Mouse (Mus musculus) embryonic facial prominence, embryonic 12.5 days (tissue): Measurements from ENCODE around the gene Gimap8. TPM values are rescaled to one million over a fixed set of nuclear protein-coding genes. Genes with fewer than 3 reads are reported as not detected.

Source experiments
- ATAC-seq: fragments of 200-750 bp; cut with Nextera tagmentation; 2 replicates; pipeline ENCODE4 v1.8.0; 2017; ENCODE audit not compliant: insufficient number of reproducible peaks, insufficient read depth, low FRiP score, low TSS enrichment
- H3K27ac ChIP-seq: fragments of 300-500 bp; sonication (generic); 2 replicates; pipeline ENCODE4 v1.5.1; 2016; ENCODE audit warnings: mild to moderate bottlenecking
- H3K27me3 ChIP-seq: fragments of 300-500 bp; sonication (generic); 2 replicates; pipeline ENCODE4 v1.6.1; 2016; ENCODE audit warnings: mild to moderate bottlenecking, moderate library complexity
- H3K36me3 ChIP-seq: fragments of 300-500 bp; sonication (generic); 2 replicates; pipeline ENCODE4 v1.6.1; 2016; ENCODE audit warnings: mild to moderate bottlenecking
- H3K4me1 ChIP-seq: fragments of 300-500 bp; sonication (generic); 2 replicates; pipeline ENCODE4 v1.6.1; 2016
- H3K4me2 ChIP-seq: fragments of 300-500 bp; sonication (generic); replicated peaks from 2 replicates; pipeline ENCODE4 v1.6.1; 2016; ENCODE audit warnings: mild to moderate bottlenecking, moderate library complexity
- H3K4me3 ChIP-seq: fragments of 300-500 bp; sonication (generic); 2 replicates; pipeline ENCODE4 v1.5.1; 2016; ENCODE audit warnings: mild to moderate bottlenecking
- H3K9ac ChIP-seq: fragments of 300-500 bp; sonication (generic); 2 replicates; pipeline ENCODE4 v1.6.1; 2016; ENCODE audit warnings: mild to moderate bottlenecking, moderate library complexity
- H3K9me3 ChIP-seq: fragments of 300-500 bp; sonication (generic); 2 replicates; pipeline ENCODE4 v1.6.1; 2016; ENCODE audit warnings: mild to moderate bottlenecking, moderate library complexity
- WGBS: fragments of 180-500 bp; shearing (Covaris S2); methylation state at CpG from one replicate; pipeline ENCODE4 v1.1.7; 2016; 5-methylcytosine and 5-hydroxymethylcytosine counted together
- polyA plus RNA-seq: library from polyadenylated mRNA; unstranded; fragments of >200 nt; fragmentation: Nextera tagmentation; extraction: Ambion mirVana; gene quantifications from 2 replicates; pipeline ENCODE4 v1.2.1, GENCODE M21; 2016

Gene Gimap8
- polyA plus RNA-seq, 1 experiment from 2014 or later = 0.74 TPM

- Histone ChIP-seq H3K9me3 (no peaks in the 10 kb centered on the region), H3K4me2 (no peak overlapping the region), H3K4me3 (no peak overlapping the region), H3K27me3 (no peaks in the 10 kb centered on the region), H3K9ac (no peak overlapping the region), H3K4me1 (no peaks in the 10 kb centered on the region), H3K36me3 (no peaks in the 10 kb centered on the region), H3K27ac (no peak overlapping the region)
- no peak for ATAC-seq
Measured at GRCm38 (mm10) chr6:48668022-48668421, 21.0 kb downstream of the Gimap8 start.

DNA sequence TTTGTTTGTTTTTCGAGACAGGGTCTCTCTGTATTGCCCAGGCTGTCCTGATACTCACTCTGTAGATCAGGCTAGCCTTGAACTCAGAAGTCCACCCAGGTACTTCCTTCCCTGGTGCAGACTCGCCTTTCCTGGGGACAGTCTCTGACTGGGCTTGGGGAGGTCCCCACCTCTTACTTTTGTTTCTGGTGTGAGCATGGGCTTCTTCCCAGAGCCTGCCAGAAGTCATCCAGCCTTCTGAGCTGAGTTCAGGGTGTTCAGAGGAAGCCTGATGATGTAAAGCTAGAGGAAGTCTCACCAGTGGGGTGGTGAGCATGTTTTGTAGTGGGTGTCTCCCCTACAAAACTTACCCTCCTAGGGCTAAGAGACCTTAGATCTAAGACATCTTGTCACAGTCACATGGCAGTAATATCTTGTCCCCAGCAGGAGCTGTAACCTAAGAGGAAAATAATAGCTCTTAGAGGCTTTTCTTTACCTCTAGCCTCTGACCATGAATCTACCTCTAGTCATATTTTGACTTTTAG lies 22.5 kb downstream of the Gimap8 start:
- H3K4me3 ChIP-seq = no peak overlapping the region
- no peaks in the 10 kb centered on the region for H3K36me3 ChIP-seq
- no peak overlapping the region for H3K4me2 ChIP-seq
- no peak overlapping the region for H3K9ac ChIP-seq
- 53% methylated on average over 2 of the region's 2 CpGs for WGBS
- no peaks in the 10 kb centered on the region for H3K27me3 ChIP-seq
- no peak for ATAC-seq
- no peak overlapping the region for H3K27ac ChIP-seq
- no peaks in the 10 kb centered on the region for H3K9me3 ChIP-seq
- H3K4me1 ChIP-seq = no peaks in the 10 kb centered on the region

DNA sequence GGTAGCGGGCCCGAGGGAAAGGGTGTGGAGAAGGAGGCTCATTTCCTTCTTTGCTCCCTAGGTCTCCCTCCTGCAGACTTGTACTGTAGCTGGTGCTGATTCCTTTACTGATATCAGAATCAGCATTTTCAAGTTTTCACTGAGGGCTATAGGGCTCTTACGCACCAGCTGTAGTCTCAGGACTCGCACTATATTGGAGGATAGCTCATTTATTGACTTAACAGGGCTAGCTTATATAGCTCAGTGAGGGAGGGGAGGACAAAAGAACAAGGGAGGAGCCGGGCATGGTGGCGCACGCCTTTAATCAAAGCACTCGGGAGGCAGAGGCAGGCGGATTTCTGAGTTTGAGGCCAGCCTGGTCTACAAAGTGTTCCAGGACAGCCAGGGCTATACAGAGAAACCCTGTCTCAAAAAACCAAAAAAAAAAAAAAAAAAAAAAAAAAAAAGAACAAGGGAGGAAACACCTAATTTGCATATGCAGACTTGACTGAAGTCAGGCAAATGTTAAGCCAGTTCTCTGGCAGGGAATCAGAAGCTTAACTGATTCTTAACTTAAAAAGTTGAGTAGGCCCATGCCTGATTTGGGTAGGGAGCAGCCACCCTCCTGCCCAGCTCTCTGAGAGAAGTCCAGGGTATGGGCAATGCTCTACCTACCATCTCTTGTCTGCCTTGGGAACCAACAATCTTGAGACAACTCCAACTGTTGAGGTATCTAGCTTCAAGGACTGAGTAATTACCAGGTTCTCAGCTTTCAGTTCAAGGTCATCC lies 27.4 kb downstream of the Gimap8 start:
- Histone ChIP-seq H3K9me3 (no peaks in the 10 kb centered on the region), H3K4me2 (no peak overlapping the region), H3K27ac (no peak overlapping the region), H3K9ac (no peak overlapping the region), H3K27me3 (no peaks in the 10 kb centered on the region), H3K4me1 (no peaks in the 10 kb centered on the region; the same call in 1 of the 2 replicates), H3K36me3 (no peaks in the 10 kb centered on the region), H3K4me3 (no peak overlapping the region)
- no peak for ATAC-seq
- 92% methylated on average over 9 of the region's 9 CpGs for WGBS

GRCm38 (mm10) chr6:48675400-48675930 lies 28.4 kb downstream of the Gimap8 start:
- no peaks in the 10 kb centered on the region for H3K27me3 ChIP-seq
- H3K4me2 ChIP-seq = peak overlapping the region; percentile 45
- no peaks in the 10 kb centered on the region for H3K36me3 ChIP-seq
- no peak overlapping the region for H3K9ac ChIP-seq
- no peaks in the 10 kb centered on the region; the same call in 1 of the 2 replicates for H3K4me1 ChIP-seq
- 40% methylated on average over 10 of the region's 10 CpGs for WGBS
- peak overlapping the region; percentile 27 for H3K4me3 ChIP-seq
- no peaks in the 10 kb centered on the region for H3K9me3 ChIP-seq
- no peak for ATAC-seq
- no peak overlapping the region for H3K27ac ChIP-seq

DNA sequence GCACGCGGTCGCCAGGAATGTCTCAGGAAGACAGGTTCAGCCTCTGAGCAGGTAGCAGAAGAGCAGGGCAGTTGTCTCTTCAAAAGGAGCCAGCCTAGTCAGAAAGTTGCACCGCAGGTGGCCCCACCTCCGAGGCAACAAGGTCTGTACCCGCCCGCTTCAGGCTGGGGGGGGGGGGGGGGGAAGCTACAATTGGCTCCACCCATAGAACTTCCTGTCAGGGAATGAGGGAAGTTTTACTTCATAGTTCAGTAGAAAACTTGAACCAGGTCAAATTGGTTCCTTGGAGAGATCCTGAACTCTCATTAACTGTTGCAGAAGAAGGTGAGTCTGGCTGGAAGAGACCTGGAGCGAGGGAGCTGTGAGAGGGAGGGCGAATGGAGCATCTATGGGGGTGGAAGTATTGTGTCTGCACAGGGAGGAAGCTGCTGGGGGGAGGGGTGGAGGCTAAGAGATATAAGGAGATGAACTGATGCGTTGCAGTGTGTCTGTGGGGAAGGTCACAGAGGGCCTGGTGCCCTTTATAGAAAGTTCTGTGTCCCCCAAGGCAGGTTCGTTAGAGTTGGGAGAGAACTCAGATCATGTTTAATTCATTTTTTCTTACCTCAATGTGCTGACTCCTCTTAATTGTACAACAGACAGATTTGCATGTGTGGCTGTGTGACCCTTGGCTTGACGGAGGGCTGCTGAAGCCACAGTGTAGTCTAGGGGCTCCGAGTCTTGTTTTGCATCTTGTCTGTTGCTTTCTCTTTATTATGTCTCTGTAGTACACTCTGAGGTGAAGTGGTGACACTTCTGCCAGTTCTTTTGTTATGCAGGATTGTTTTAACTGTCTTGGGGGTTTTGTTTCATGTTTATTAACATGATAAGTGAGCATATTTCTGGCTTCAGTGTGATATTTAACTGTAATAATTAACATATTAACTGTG lies 29.2 kb downstream of the Gimap8 start, which contains the start of gene Gimap9:
TSS of gene Gimap9 (plus strand) at position 199 of the 929 bp plus-strand sequence.
- peak within 1 kb of the TSS; percentile 45 for H3K4me2 ChIP-seq
- ATAC-seq = no peak
- peak within 1 kb of the TSS; percentile 27 for H3K4me3 ChIP-seq
- H3K36me3 ChIP-seq = no peaks in the 10 kb centered on the region
- no peaks in the 10 kb centered on the region; the same call in 1 of the 2 replicates for H3K4me1 ChIP-seq
- WGBS = 18% methylated on average over 13 of the region's 13 CpGs
- 0 out of 2 replicates have a peak within 1 kb of the TSS, but pooled peaks have one; percentile 11 for H3K9ac ChIP-seq
- no peaks in the 10 kb centered on the region for H3K9me3 ChIP-seq
- H3K27me3 ChIP-seq = no peaks in the 10 kb centered on the region
- H3K27ac ChIP-seq = no peak within 1 kb of the TSS

GRCm38 (mm10) chr6:48676860-48677415 lies 29.9 kb downstream of the Gimap8 start:
- ATAC-seq = no peak
- Histone ChIP-seq H3K4me1 (no peaks in the 10 kb centered on the region; the same call in 1 of the 2 replicates), H3K4me3 (peak overlapping the region; percentile 27; the same call in 1 of the 2 replicates), H3K27ac (no peak overlapping the region), H3K36me3 (no peaks in the 10 kb centered on the region), H3K9me3 (no peaks in the 10 kb centered on the region), H3K27me3 (no peaks in the 10 kb centered on the region), H3K4me2 (peak overlapping the region; percentile 45), H3K9ac (no peak overlapping the region)
- 88% methylated on average over 5 of the region's 5 CpGs for WGBS

DNA sequence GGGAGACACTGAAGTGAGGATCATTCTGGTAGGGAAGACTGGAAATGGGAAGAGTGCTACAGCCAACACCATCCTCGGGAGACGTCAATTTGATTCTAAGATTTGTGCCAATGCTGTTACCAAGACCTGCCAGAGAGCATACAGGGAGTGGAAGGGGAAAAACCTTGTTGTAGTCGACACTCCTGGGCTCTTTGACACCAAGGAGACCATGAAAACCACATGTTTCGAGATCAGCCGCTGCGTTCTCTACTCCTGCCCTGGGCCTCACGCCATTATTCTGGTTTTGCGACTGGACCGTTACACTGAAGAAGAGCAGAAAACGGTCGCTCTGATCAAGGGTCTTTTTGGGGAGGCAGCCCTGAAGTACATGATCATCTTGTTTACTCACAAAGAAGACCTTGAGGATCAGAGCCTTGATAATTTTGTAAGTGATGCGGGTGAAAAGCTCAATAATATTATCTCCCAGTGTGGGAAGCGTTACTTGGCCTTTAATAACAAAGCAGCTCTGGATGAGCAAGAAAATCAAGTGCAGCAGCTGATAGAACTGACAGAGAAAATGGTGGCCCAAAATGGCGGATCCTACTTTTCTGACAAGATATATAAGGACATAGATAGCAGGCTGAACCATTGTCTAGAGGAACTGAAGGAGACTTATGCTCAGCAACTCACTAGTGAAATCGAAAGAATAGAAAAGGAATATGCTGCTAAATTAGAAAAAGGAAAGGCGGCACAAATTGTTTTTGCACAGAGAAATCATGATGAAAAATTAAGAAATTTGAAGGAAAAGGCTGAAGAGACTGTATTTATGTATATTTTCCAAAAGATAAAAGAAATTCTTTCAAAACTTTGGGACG lies 30.7 kb downstream of the Gimap8 start:
- Histone ChIP-seq H3K36me3 (no peaks in the 10 kb centered on the region), H3K9ac (no peak overlapping the region), H3K9me3 (no peaks in the 10 kb centered on the region), H3K4me1 (no peaks in the 10 kb centered on the region; the same call in 1 of the 2 replicates), H3K27ac (no peak overlapping the region), H3K27me3 (no peaks in the 10 kb centered on the region), H3K4me2 (no peak overlapping the region), H3K4me3 (no peak overlapping the region)
- no peak for ATAC-seq
- 93% methylated on average over 17 of the region's 17 CpGs for WGBS

DNA sequence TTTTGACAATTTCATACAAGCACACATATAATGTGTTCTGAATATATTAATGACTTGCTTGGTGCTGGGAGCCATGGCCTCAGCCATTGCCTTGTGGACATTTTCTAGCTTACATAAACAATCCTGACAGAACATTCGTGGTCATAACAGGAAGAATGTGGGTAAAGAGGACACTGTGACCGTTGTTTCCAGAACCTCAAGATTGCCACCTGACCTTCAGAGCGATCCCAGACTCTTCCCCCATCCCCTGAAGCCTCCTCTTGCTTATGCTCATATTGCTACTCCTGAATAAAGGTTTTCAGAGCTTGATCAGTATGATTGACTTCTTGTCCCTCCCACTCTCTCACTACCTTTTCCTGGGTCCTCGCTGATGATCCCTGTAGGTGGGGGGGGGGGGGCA lies 31.4 kb downstream of the Gimap8 start:
- no peak overlapping the region for H3K27ac ChIP-seq
- H3K4me1 ChIP-seq = no peaks in the 10 kb centered on the region; the same call in 1 of the 2 replicates
- H3K36me3 ChIP-seq = no peaks in the 10 kb centered on the region
- H3K9me3 ChIP-seq = no peaks in the 10 kb centered on the region
- no peaks in the 10 kb centered on the region for H3K27me3 ChIP-seq
- no peak overlapping the region for H3K4me2 ChIP-seq
- no peak overlapping the region for H3K9ac ChIP-seq
- WGBS = 80% methylated on average over 4 of the region's 4 CpGs
- ATAC-seq = no peak
- no peak overlapping the region for H3K4me3 ChIP-seq

DNA sequence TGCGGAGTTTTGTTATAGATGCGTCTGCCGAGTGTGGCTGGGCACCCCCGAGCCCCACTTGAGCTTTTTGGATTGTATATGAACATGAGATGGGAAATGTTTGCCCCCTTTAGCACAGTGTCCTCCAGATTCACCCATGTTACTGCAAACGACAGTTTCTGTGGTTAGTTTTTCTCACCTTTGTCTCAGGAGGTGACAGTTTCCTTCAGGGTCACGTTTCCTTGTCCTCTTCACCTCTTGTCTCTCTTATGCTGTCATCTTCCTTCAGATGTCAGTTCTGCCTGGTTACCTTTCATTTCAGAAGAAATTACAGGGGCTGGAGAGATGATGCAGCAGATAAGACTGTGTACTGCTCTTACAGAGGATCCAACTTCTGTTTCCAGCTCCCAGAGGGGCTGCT lies 32.7 kb downstream of the Gimap8 start:
- no peak overlapping the region for H3K27ac ChIP-seq
- H3K9ac ChIP-seq = no peak overlapping the region
- H3K4me1 ChIP-seq = no peaks in the 10 kb centered on the region; the same call in 1 of the 2 replicates
- ATAC-seq = no peak
- H3K27me3 ChIP-seq = no peaks in the 10 kb centered on the region
- 78% methylated on average over 6 of the region's 6 CpGs for WGBS
- H3K36me3 ChIP-seq = no peaks in the 10 kb centered on the region
- no peak overlapping the region for H3K4me2 ChIP-seq
- no peaks in the 10 kb centered on the region for H3K9me3 ChIP-seq
- no peak overlapping the region for H3K4me3 ChIP-seq

GRCm38 (mm10) chr6:48680421-48680820 lies 33.4 kb downstream of the Gimap8 start:
- no peaks in the 10 kb centered on the region for H3K36me3 ChIP-seq
- H3K27ac ChIP-seq = no peak overlapping the region
- no peak for ATAC-seq
- H3K9ac ChIP-seq = no peak overlapping the region
- no peaks in the 10 kb centered on the region for H3K9me3 ChIP-seq
- 83% methylated on average over 5 of the region's 5 CpGs for WGBS
- no peaks in the 10 kb centered on the region; the same call in 1 of the 2 replicates for H3K4me1 ChIP-seq
- no peak overlapping the region for H3K4me2 ChIP-seq
- no peaks in the 10 kb centered on the region for H3K27me3 ChIP-seq
- no peak overlapping the region for H3K4me3 ChIP-seq
